10 mouse cellular contexts compared by ENCODE assay signal in the genomic region with DNA sequence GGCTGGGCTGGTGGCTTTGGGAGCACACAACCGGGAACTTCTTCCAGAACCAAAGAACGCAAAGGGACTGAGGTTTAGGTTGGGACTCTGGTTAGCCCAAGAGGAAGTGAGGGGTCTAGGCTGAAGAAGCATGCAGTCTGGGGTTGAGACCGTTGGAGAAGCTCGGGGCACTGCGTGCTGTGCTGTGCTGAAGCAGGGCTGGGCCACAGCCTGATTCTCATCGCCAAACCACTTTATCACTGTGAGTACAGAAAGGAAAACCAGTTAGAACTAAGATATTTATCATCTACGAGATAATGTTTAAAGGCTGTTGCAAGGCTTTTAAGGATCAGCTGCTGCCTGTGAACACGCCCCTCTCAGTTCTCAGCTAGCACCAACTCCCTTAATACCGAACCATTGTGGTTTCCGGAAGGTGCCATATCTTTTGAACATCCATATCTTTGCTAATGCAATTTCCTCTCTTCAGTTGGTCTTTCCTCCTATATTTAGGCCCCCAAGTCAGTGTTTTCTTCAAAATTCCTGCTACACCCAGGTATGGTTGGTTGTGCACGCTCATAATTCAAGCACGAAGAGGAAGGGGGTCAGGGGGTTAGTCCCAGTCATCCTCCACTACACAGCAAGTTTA. TPM values are rescaled to one million over a fixed set of nuclear protein-coding genes. Genes with fewer than 3 reads are reported as not detected.
DNase-seq lines count a peak whose midpoint lies in the region; ATAC-seq and TF ChIP-seq lines count a peak whose summit lies in the region.
"Had no signal": no experiment of that assay in that cellular context is flagged by ENCODE, and none has a peak within 500 bp of the region (broad histone marks: within the 10 kb centered on the region; RNA-seq: fewer than 3 reads in every experiment).

No protein-coding gene starts in this region.

- peak overlapping the region; percentile 23; the same call in 1 of the 2 replicates for H3K4me2 ChIP-seq in heart, postnatal 0 days (ENCODE audit: low read depth, low read length)
- H3K4me2 ChIP-seq in liver, embryonic 14.5 days (ENCODE audit: low read depth) = peak overlapping the region; percentile 29

- intact Hi-C loops in gastrocnemius, postnatal 36 days (cut with DNase I) = no loop called here

- DNase-seq in heart, postnatal 0 days (ENCODE audit: low spot score) = no peak
- DNase-seq in heart, adult 11 months = no peak
- DNase-seq in liver, embryonic 14.5 days (ENCODE audit: low read depth in 3 of 3, low spot score in 3 of 3) = no peak
- DNase-seq in thymus, postnatal 25 days = peak; percentile 48
- no peak for DNase-seq in gastrocnemius, postnatal 36 days
- DNase-seq in layer of hippocampus, adult 9-11 months = no peak
- no peak for DNase-seq in layer of hippocampus, postnatal 14 days (ENCODE audit: low spot score in 2 of 2)
- DNase-seq: cerebellum, adult 11 months; lung, adult 2 months had no signal

- WGBS in heart, postnatal 0 days = 67% methylated on average over 12 of the region's 12 CpGs
- WGBS in liver, embryonic 14.5 days (ENCODE audit: insufficient replicate concordance) = 9% methylated on average over 12 of the region's 12 CpGs

- H3K4me3 ChIP-seq in heart, postnatal 0 days (ENCODE audit: low read depth, low read length) = no peak overlapping the region
- no peak overlapping the region for H3K4me3 ChIP-seq in liver, embryonic 14.5 days (ENCODE audit: insufficient read depth in 1 of 2, low read depth in 2 of 2, low read length in 2 of 2)

- TF ChIP-seq CTCF in heart, postnatal 0 days (IDR thresholded peaks at IDR 0.05; ENCODE audit: low read depth) = no peak
- no peak for TF ChIP-seq CTCF in liver, embryonic 14.5 days (IDR thresholded peaks at IDR 0.05; ENCODE audit: low read depth)

- no peaks in the 10 kb centered on the region for H3K36me3 ChIP-seq in heart, postnatal 0 days (replicated peaks; ENCODE audit: control insufficient read depth, insufficient read depth, low read length)
- H3K36me3 ChIP-seq in liver, embryonic 14.5 days (replicated peaks; ENCODE audit: control insufficient read depth, insufficient read depth, low read depth) = no peaks in the 10 kb centered on the region

- no peak for TF ChIP-seq EP300 in heart, postnatal 0 days (IDR thresholded peaks at IDR 0.05; ENCODE audit: low read depth)
- TF ChIP-seq EP300 in liver, embryonic 14.5 days (IDR thresholded peaks at IDR 0.05; ENCODE audit: low read depth) = peak; percentile 15; the same call in 1 of the 2 replicates

- 0 out of 2 replicates have a peak overlapping the region, but pooled peaks have one; percentile 9 for H3K27ac ChIP-seq in heart, postnatal 0 days (ENCODE audit: low read depth)
- H3K27ac ChIP-seq in liver, embryonic 14.5 days = peak overlapping the region; percentile 12; the same call in 1 of the 2 replicates

- no peaks in the 10 kb centered on the region for H3K27me3 ChIP-seq in heart, postnatal 0 days (ENCODE audit: control insufficient read depth, insufficient read depth, low read length)
- H3K27me3 ChIP-seq in liver, embryonic 14.5 days (ENCODE audit: control insufficient read depth, insufficient read depth, low read length) = no peaks in the 10 kb centered on the region

- ATAC-seq in heart, postnatal 0 days (ENCODE audit: insufficient read depth, low read depth) = no peak
- peak; percentile 42 for ATAC-seq in activated CD4-positive, CD25-positive, alpha-beta regulatory T cell, adult 4 months
- ATAC-seq in liver, embryonic 14.5 days (ENCODE audit: insufficient read depth) = no peak

- no peaks in the 10 kb centered on the region for H3K9me3 ChIP-seq in heart, postnatal 0 days (replicated peaks; ENCODE audit: control insufficient read depth, low read length)
- no peaks in the 10 kb centered on the region for H3K9me3 ChIP-seq in liver, embryonic 14.5 days (ENCODE audit: control insufficient read depth, low read length)

- no peak overlapping the region for H3K9ac ChIP-seq in heart, postnatal 0 days (replicated peaks; ENCODE audit: low read depth, low read length)
- H3K9ac ChIP-seq in liver, embryonic 14.5 days (replicated peaks) = peak overlapping the region; percentile 16; the same call in 1 of the 2 replicates

- no peaks in the 10 kb centered on the region for H3K4me1 ChIP-seq in heart, postnatal 0 days (ENCODE audit: control insufficient read depth, insufficient read depth)
- peaks cover 20 to 37% of the 10 kb centered on the region in 2 experiments for H3K4me1 ChIP-seq in liver, embryonic 14.5 days (replicated peaks; ENCODE audit: control insufficient read depth in 2 of 2, insufficient read depth in 2 of 2, low read length in 1 of 2)

RNA-seq across cellular contexts. Expression of a gene that starts 4.4 kb away (rescaled TPM):
- total RNA-seq in heart, postnatal 0 days (2014; rRNA removed; ENCODE audit: low replicate concordance) = 48.6 and 126 TPM in 2 replicates
- polyA plus RNA-seq in heart, postnatal 0 days (2015; fragmentation: Nextera tagmentation; extraction: Ambion mirVana) = 96.9 and 116 TPM in 2 replicates
- 10 to 100 TPM; 28.3 to 34.4 TPM for polyA plus RNA-seq in activated CD4-positive, CD25-positive, alpha-beta regulatory T cell, adult 4 months (2017; shearing (Covaris generic))
- 15.7 and 22.4 TPM in 2 replicates for polyA plus RNA-seq in liver, embryonic 14.5 days (2012; rRNA removed)
- polyA plus RNA-seq in liver, embryonic 14.5 days (2014; fragmentation: Nextera tagmentation; extraction: Ambion mirVana) = 26.0 and 30.1 TPM in 2 replicates
- total RNA-seq in gastrocnemius, postnatal 36 days (2021) = 10 to 100 TPM; 56.4 to 65.7 TPM
- total RNA-seq in layer of hippocampus, postnatal 14 days (2021) = 100 to 1,000 TPM; 178 to 182 TPM

RNA-seq across cellular contexts. Expression of a gene that starts 52.4 kb away (rescaled TPM):
- total RNA-seq in heart, postnatal 0 days (2014; rRNA removed; ENCODE audit: low replicate concordance) = 56.9 and 65.0 TPM in 2 replicates
- 32.5 and 34.0 TPM in 2 replicates for polyA plus RNA-seq in heart, postnatal 0 days (2015; fragmentation: Nextera tagmentation; extraction: Ambion mirVana)
- polyA plus RNA-seq in activated CD4-positive, CD25-positive, alpha-beta regulatory T cell, adult 4 months (2017; shearing (Covaris generic)) = 10 to 100 TPM in 1 of 2 experiments, 1 to 10 TPM in 1; 9.2 to 14.6 TPM
- 11.0 and 13.8 TPM in 2 replicates for polyA plus RNA-seq in liver, embryonic 14.5 days (2012; rRNA removed)
- 3.7 and 6.1 TPM in 2 replicates for polyA plus RNA-seq in liver, embryonic 14.5 days (2014; fragmentation: Nextera tagmentation; extraction: Ambion mirVana)
- 10 to 100 TPM; 73.1 to 79.5 TPM for total RNA-seq in gastrocnemius, postnatal 36 days (2021)
- total RNA-seq in layer of hippocampus, postnatal 14 days (2021) = 10 to 100 TPM; 37.8 to 42.3 TPM
